ENCODE assay signal across 9 mouse cellular contexts in genomic region chr9:72763050-72763718, GRCm38 (mm10). TPM values are rescaled to one million over a fixed set of nuclear protein-coding genes. Genes with fewer than 3 reads are reported as not detected.
DNase-seq lines count a peak whose midpoint lies in the region; ATAC-seq and TF ChIP-seq lines count a peak whose summit lies in the region.
"Had no signal": no experiment of that assay in that cellular context is flagged by ENCODE, and none has a peak within 500 bp of the region (broad histone marks: within the 10 kb centered on the region; RNA-seq: fewer than 3 reads in every experiment).

No protein-coding gene starts in this region.

- no peaks in the 10 kb centered on the region for H3K36me3 ChIP-seq in hindbrain, postnatal 0 days (ENCODE audit: insufficient read depth, low read length)
- no peaks in the 10 kb centered on the region for H3K36me3 ChIP-seq in kidney, adult 2 months (ENCODE audit: control insufficient read depth, insufficient read depth, low read length)

- 0 out of 2 replicates have a peak, but pooled peaks cover 3% of the 10 kb centered on the region for H3K4me1 ChIP-seq in hindbrain, postnatal 0 days (ENCODE audit: insufficient read depth, low read length)
- peaks cover 10% of the 10 kb centered on the region for H3K4me1 ChIP-seq in olfactory bulb, adult 2 months (ENCODE audit: control insufficient read depth, insufficient read depth, low read length)
- no peaks in the 10 kb centered on the region; the same call in 1 of the 2 replicates for H3K4me1 ChIP-seq in kidney, adult 2 months (ENCODE audit: control insufficient read depth, insufficient read depth, low read length)

- TF ChIP-seq CTCF in hindbrain, postnatal 0 days (IDR thresholded peaks at IDR 0.05; ENCODE audit: low read depth): no peak
- TF ChIP-seq CTCF in olfactory bulb, adult 2 months (IDR thresholded peaks at IDR 0.05; ENCODE audit: insufficient read depth, low read depth, low read length): no peak
- TF ChIP-seq CTCF in kidney, adult 2 months (conservative IDR thresholded peaks at IDR 0.05; ENCODE audit: insufficient read depth, insufficient read length, low read depth, low read length): no peak

- WGBS in hindbrain, postnatal 0 days: 16% methylated on average over 3 of the region's 3 CpGs
- WGBS in olfactory bulb, adult 2 months: 15% methylated on average over 3 of the region's 3 CpGs
- WGBS in kidney, adult 2 months: 38% methylated on average over 3 of the region's 3 CpGs

- no peak overlapping the region for H3K4me2 ChIP-seq in hindbrain, postnatal 0 days (ENCODE audit: low read depth, low read length)

- DNase-seq in layer of hippocampus, adult 9-11 months: peak; percentile 53
- no peak for DNase-seq in layer of hippocampus, adult 8-10 months (ENCODE audit: low spot score in 2 of 2)
- peak; percentile 69 for DNase-seq in gastrocnemius, postnatal 14 days
- peak; percentile 56 for DNase-seq in hindbrain, postnatal 0 days (ENCODE audit: low spot score)
- DNase-seq in cerebellum, postnatal 4 days (ENCODE audit: low spot score in 2 of 2): no peak
- DNase-seq in adrenal gland, postnatal 4 days (ENCODE audit: low spot score in 2 of 2): no peak
- no peak for DNase-seq in kidney, adult 2 months

- no peak overlapping the region for H3K4me3 ChIP-seq in hindbrain, postnatal 0 days (ENCODE audit: low read length)
- H3K4me3 ChIP-seq in olfactory bulb, adult 2 months (ENCODE audit: insufficient read depth, low read depth, low read length): no peak overlapping the region
- no peak overlapping the region for H3K4me3 ChIP-seq in kidney, adult 2 months (ENCODE audit: insufficient read depth, low read depth, low read length)

- no peaks in the 10 kb centered on the region for H3K27me3 ChIP-seq in hindbrain, postnatal 0 days (ENCODE audit: insufficient read depth, low read length)
- H3K27me3 ChIP-seq in kidney, adult 2 months (replicated peaks; ENCODE audit: control insufficient read depth, insufficient read depth, low read length): no peaks in the 10 kb centered on the region
- H3K27me3 ChIP-seq: Patski had no signal

- ATAC-seq in hindbrain, postnatal 0 days: peak; percentile 44; the same call in 1 of the 2 replicates
- ATAC-seq: Patski had no signal

- H3K27ac ChIP-seq in hindbrain, postnatal 0 days: 0 out of 2 replicates have a peak overlapping the region, but pooled peaks have one; percentile 26
- 0 out of 2 replicates have a peak overlapping the region, but pooled peaks have one; percentile 56 for H3K27ac ChIP-seq in olfactory bulb, adult 2 months (ENCODE audit: insufficient read depth, low read depth, low read length)
- H3K27ac ChIP-seq in kidney, adult 2 months (ENCODE audit: insufficient read depth, low read depth, low read length): no peak overlapping the region

- intact Hi-C loops in gastrocnemius, postnatal 14 days (cut with DNase I; ENCODE audit: low total_unique reads): no loop called here

- no peaks in the 10 kb centered on the region for H3K9me3 ChIP-seq in hindbrain, postnatal 0 days (ENCODE audit: low read length)

- no peak overlapping the region for H3K9ac ChIP-seq in hindbrain, postnatal 0 days (replicated peaks; ENCODE audit: low read length)

- no peak for TF ChIP-seq POLR2A in olfactory bulb, adult 2 months (IDR thresholded peaks at IDR 0.05; ENCODE audit: insufficient read depth, low read depth, low read length)
- no peak for TF ChIP-seq POLR2A in kidney, adult 2 months (IDR thresholded peaks at IDR 0.05; ENCODE audit: low read depth, low read length)

RNA-seq across cellular contexts. Expression of gene Prtg, which starts 43.5 kb away (rescaled TPM):
- 1 to 10 TPM; 2.2 to 2.9 (median 2.7) TPM for total RNA-seq in layer of hippocampus, adult 8-10 months (2022)
- total RNA-seq in gastrocnemius, postnatal 14 days (2021): under 1 TPM; 0.45 to 0.80 TPM
- 1.4 and 4.4 TPM in 2 replicates for total RNA-seq in hindbrain, postnatal 0 days (2014; rRNA removed)
- polyA plus RNA-seq in hindbrain, postnatal 0 days (2015; fragmentation: Nextera tagmentation; extraction: Ambion mirVana): 0.59 and 0.65 TPM in 2 replicates
- polyA plus RNA-seq in olfactory bulb, adult 2 months (2012; ENCODE audit: insufficient read depth, insufficient read length, low replicate concordance, missing spikeins): not detected in 2 replicates
- 1 to 10 TPM; 1.5 to 2.0 TPM for total RNA-seq in adrenal gland, postnatal 4 days (2021)
- polyA plus RNA-seq in kidney, adult 2 months (2012; rRNA removed): 0.06 and 0.15 TPM in 2 replicates

Comparison
In these comparisons a context has a peak if more than half of its experiments do, and no peak if none do; other contexts are left out.
1. DNase-seq: peak in layer of hippocampus, adult 9-11 months (single experiment), gastrocnemius, postnatal 14 days (single experiment) and hindbrain, postnatal 0 days (single experiment); none in layer of hippocampus, adult 8-10 months (0 of 2), cerebellum, postnatal 4 days (0 of 2), adrenal gland, postnatal 4 days (0 of 2) and kidney, adult 2 months (single experiment).